Mouse (Mus musculus) MEL (cell line): ENCODE results near the gene Map4.

ENCODE experiments used
- CTCF ChIP-seq, 3 experiments: IDR thresholded peaks in 2 of 3; conservative IDR thresholded peaks in 1 of 3; 2 replicates each; pipeline ENCODE4 v1.5.1; 2011 to 2012; ENCODE audit warnings: low read length in 3 of 3, low read depth in 2 of 3, mild to moderate bottlenecking in 2 of 3, improper control_type of control experiment in 1 of 3, inconsistent platforms in 1 of 3, mixed read lengths in 1 of 3, moderate library complexity in 1 of 3; ENCODE audit not compliant: control insufficient read depth in 1 of 3, insufficient read depth in 1 of 3, poor library complexity in 1 of 3, severe bottlenecking in 1 of 3
- E2F4 ChIP-seq: IDR thresholded peaks from 2 replicates; pipeline ENCODE4 v1.6.1; 2011; ENCODE audit warnings: low read depth, low read length, improper control_type of control experiment, borderline replicate concordance
- MAFK ChIP-seq: IDR thresholded peaks from 2 replicates; pipeline ENCODE4 v1.6.1; 2011; ENCODE audit warnings: low read depth, mild to moderate bottlenecking, low read length, improper control_type of control experiment, borderline replicate concordance
- MAX ChIP-seq: IDR thresholded peaks from 2 replicates; pipeline ENCODE4 v1.6.1; 2011; ENCODE audit warnings: low read length, improper control_type of control experiment
- MAZ ChIP-seq: IDR thresholded peaks from 2 replicates; pipeline ENCODE4 v1.6.1; 2012; ENCODE audit warnings: low read depth, mild to moderate bottlenecking, inconsistent platforms, low read length, improper control_type of control experiment
- POLR2A ChIP-seq, 2 experiments: IDR thresholded peaks; 2 replicates each; pipeline ENCODE4 v1.6.1; 2011 to 2012; ENCODE audit warnings: low read length in 2 of 2, mild to moderate bottlenecking in 2 of 2, control low read depth in 1 of 2, improper control_type of control experiment in 1 of 2, low read depth in 1 of 2, moderate library complexity in 1 of 2; ENCODE audit not compliant: control insufficient read depth in 1 of 2, insufficient read depth in 1 of 2, poor library complexity in 1 of 2
- ZC3H11A ChIP-seq: IDR thresholded peaks from 2 replicates; pipeline ENCODE4 v1.6.1; 2012; ENCODE audit warnings: low read depth, mild to moderate bottlenecking, inconsistent platforms, low read length, improper control_type of control experiment

- TF ChIP-seq CTCF (IDR thresholded peaks at IDR 0.05 in 2 of 3, conservative IDR thresholded peaks at IDR 0.05 in 1 of 3; ENCODE audit: control insufficient read depth in 1 of 3, insufficient read depth in 1 of 3, low read depth in 2 of 3, low read length in 3 of 3, poor library complexity in 1 of 3, severe bottlenecking in 1 of 3): no peak
- TF ChIP-seq E2F4: no peak
- TF ChIP-seq MAX: no peak
- TF ChIP-seq MAZ: no peak
- TF ChIP-seq ZC3H11A: no peak
- no peak for TF ChIP-seq POLR2A (IDR thresholded peaks at IDR 0.05; ENCODE audit: control insufficient read depth in 1 of 2, insufficient read depth in 1 of 2, low read depth in 1 of 2, low read length in 2 of 2, poor library complexity in 1 of 2)
- no peak for TF ChIP-seq MAFK
Measured at GRCm38 (mm10) chr9:110057200-110057599, 125.9 kb downstream of the Map4 start.
